Mouse (Mus musculus) retina, postnatal 1 day (tissue): ENCODE results near the gene Smg6.
A peak's percentile ranks its signal among the peaks of the same experiment; 100 is the strongest.

Source experiments
- DNase-seq: peaks from one replicate; pipeline ENCODE4 v3.0.0-alpha.2; 2012

Gene Smg6

GRCm38 (mm10) chr11:75196131-75196530 is 270.5 kb downstream of the Smg6 start:
- DNase-seq: no peak

- DNase-seq: no peak
Measured at GRCm38 (mm10) chr11:75197956-75198355, 272.3 kb downstream of the Smg6 start.

GRCm38 (mm10) chr11:75198792-75199191 is 273.2 kb downstream of the Smg6 start:
- DNase-seq: no peak

- DNase-seq: no peak
Measured at GRCm38 (mm10) chr11:75199951-75200350, 274.3 kb downstream of the Smg6 start.

GRCm38 (mm10) chr11:75200935-75201334 is 275.3 kb downstream of the Smg6 start:
- no peak for DNase-seq

GRCm38 (mm10) chr11:75201721-75202120 is 276.1 kb downstream of the Smg6 start:
- DNase-seq: no peak

GRCm38 (mm10) chr11:75203926-75204325 is 278.3 kb downstream of the Smg6 start:
- DNase-seq: no peak

GRCm38 (mm10) chr11:75204472-75204871 is 278.8 kb downstream of the Smg6 start:
- no peak for DNase-seq

GRCm38 (mm10) chr11:75206347-75206746 is 280.7 kb downstream of the Smg6 start:
- no peak for DNase-seq

- no peak for DNase-seq
Measured at GRCm38 (mm10) chr11:75209363-75209762, 283.7 kb downstream of the Smg6 start.

- no peak for DNase-seq
Measured at GRCm38 (mm10) chr11:75210093-75210492, 284.5 kb downstream of the Smg6 start.

- DNase-seq: peak; percentile 62
Measured at GRCm38 (mm10) chr11:75210755-75211154, 285.1 kb downstream of the Smg6 start.

GRCm38 (mm10) chr11:75212031-75212667 is 286.5 kb downstream of the Smg6 start:
- DNase-seq: peak; percentile 52

GRCm38 (mm10) chr11:75212876-75213275 is 287.3 kb downstream of the Smg6 start:
- peak; percentile 52 for DNase-seq

GRCm38 (mm10) chr11:75213372-75214080 is 287.9 kb downstream of the Smg6 start:
- peak; percentile 90 for DNase-seq
